10 mouse cellular contexts compared by ENCODE assay signal in the genomic region with DNA sequence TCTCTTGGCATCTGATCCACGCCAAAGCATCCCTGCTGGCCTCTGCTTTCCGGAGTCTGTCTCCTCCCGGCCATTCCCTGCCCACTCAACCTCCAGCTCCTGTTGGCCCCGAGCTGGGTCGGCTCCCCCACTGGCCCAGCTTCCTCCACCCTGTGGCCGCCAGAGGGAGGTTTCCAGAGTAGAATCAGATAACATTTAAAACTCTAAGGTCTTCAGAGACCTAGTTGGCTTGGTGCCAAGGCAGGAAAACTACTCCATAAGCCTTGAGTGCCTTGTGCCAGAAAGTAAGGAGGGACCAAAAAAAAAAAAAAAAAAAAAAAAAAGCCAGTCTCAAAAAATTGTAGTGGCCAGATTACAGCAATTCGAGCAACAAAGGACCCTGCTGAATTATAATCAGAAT. TPM values are rescaled to one million over a fixed set of nuclear protein-coding genes. Genes with fewer than 3 reads are reported as not detected.
DNase-seq lines count a peak whose midpoint lies in the region; ATAC-seq lines count a peak whose summit lies in the region.
"Had no signal": no experiment of that assay in that cellular context is flagged by ENCODE, and none has a peak within 500 bp of the region (broad histone marks: within the 10 kb centered on the region; RNA-seq: fewer than 3 reads in every experiment).

No protein-coding gene starts in this region.

- H3K4me1 ChIP-seq in hindbrain, embryonic 11.5 days (replicated peaks; ENCODE audit: control insufficient read depth, insufficient read depth, low read length) = no peaks in the 10 kb centered on the region
- H3K4me1 ChIP-seq in hindbrain, embryonic 13.5 days (replicated peaks) = peaks cover 5% of the 10 kb centered on the region
- peaks cover 5% of the 10 kb centered on the region; the same call in 1 of the 2 replicates for H3K4me1 ChIP-seq in embryonic facial prominence, embryonic 14.5 days (ENCODE audit: control insufficient read depth, insufficient read depth, low read length)
- peaks cover 13% of the 10 kb centered on the region for H3K4me1 ChIP-seq in intestine, embryonic 16.5 days (ENCODE audit: control insufficient read depth, insufficient read depth, low read length)
- H3K4me1 ChIP-seq in forebrain, embryonic 12.5 days = no peaks in the 10 kb centered on the region

- no peak overlapping the region for H3K27ac ChIP-seq in hindbrain, embryonic 11.5 days (ENCODE audit: low read depth, low read length)
- no peak overlapping the region for H3K27ac ChIP-seq in hindbrain, embryonic 13.5 days
- no peak overlapping the region for H3K27ac ChIP-seq in embryonic facial prominence, embryonic 14.5 days (replicated peaks; ENCODE audit: low read depth, low read length)
- no peak overlapping the region for H3K27ac ChIP-seq in intestine, embryonic 16.5 days (ENCODE audit: low read length)
- no peak overlapping the region for H3K27ac ChIP-seq in forebrain, embryonic 12.5 days
- H3K27ac ChIP-seq: macrophage had no signal

- no peak overlapping the region for H3K4me2 ChIP-seq in hindbrain, embryonic 11.5 days (replicated peaks; ENCODE audit: low read depth, low read length)
- no peak overlapping the region for H3K4me2 ChIP-seq in hindbrain, embryonic 13.5 days
- no peak overlapping the region for H3K4me2 ChIP-seq in embryonic facial prominence, embryonic 14.5 days (ENCODE audit: low read depth, low read length)
- H3K4me2 ChIP-seq in intestine, embryonic 16.5 days (ENCODE audit: low read depth, low read length) = no peak overlapping the region
- H3K4me2 ChIP-seq in forebrain, embryonic 12.5 days = no peak overlapping the region; the same call in 1 of the 2 replicates

- ATAC-seq in hindbrain, embryonic 11.5 days (ENCODE audit: low FRiP score) = no peak
- no peak for ATAC-seq in hindbrain, embryonic 13.5 days (ENCODE audit: low FRiP score)
- peak; percentile 56; the same call in 1 of the 2 replicates for ATAC-seq in embryonic facial prominence, embryonic 14.5 days (ENCODE audit: low read depth)
- peak; percentile 34; the same call in 1 of the 2 replicates for ATAC-seq in intestine, embryonic 16.5 days
- ATAC-seq in forebrain, embryonic 12.5 days (ENCODE audit: low FRiP score) = no peak

- H3K27me3 ChIP-seq in hindbrain, embryonic 11.5 days (ENCODE audit: control insufficient read depth, insufficient read depth, low read length) = no peaks in the 10 kb centered on the region
- H3K27me3 ChIP-seq in hindbrain, embryonic 13.5 days = no peaks in the 10 kb centered on the region
- H3K27me3 ChIP-seq in embryonic facial prominence, embryonic 14.5 days (replicated peaks; ENCODE audit: control insufficient read depth, insufficient read depth, low read length) = no peaks in the 10 kb centered on the region
- no peaks in the 10 kb centered on the region for H3K27me3 ChIP-seq in intestine, embryonic 16.5 days (replicated peaks; ENCODE audit: control insufficient read depth, insufficient read depth, low read length)
- H3K27me3 ChIP-seq in forebrain, embryonic 12.5 days = no peaks in the 10 kb centered on the region

- no peak overlapping the region for H3K4me3 ChIP-seq in hindbrain, embryonic 11.5 days (ENCODE audit: low read depth, low read length)
- H3K4me3 ChIP-seq in hindbrain, embryonic 13.5 days = no peak overlapping the region
- no peak overlapping the region for H3K4me3 ChIP-seq in embryonic facial prominence, embryonic 14.5 days (ENCODE audit: low read depth, low read length)
- H3K4me3 ChIP-seq in intestine, embryonic 16.5 days (ENCODE audit: low read length) = no peak overlapping the region
- no peak overlapping the region for H3K4me3 ChIP-seq in forebrain, embryonic 12.5 days (replicated peaks)
- H3K4me3 ChIP-seq: erythroblast, embryonic 14.5 days had no signal

- peak; percentile 3 for DNase-seq in hindbrain, embryonic 11.5 days (ENCODE audit: low spot score)
- peak; percentile 38 for DNase-seq in ZHBTc4 (ENCODE audit: low read depth, low spot score)
- peak; percentile 86 for DNase-seq in embryonic facial prominence, embryonic 14.5 days (ENCODE audit: low spot score)
- DNase-seq in lung, postnatal 4 days = peak; percentile 68 to 72
- DNase-seq in layer of hippocampus, postnatal 25 days (ENCODE audit: extremely low spot score in 1 of 2, low spot score in 1 of 2) = no peak

- 64% methylated on average over 7 of the region's 7 CpGs for WGBS in hindbrain, embryonic 11.5 days
- 52% methylated on average over 7 of the region's 7 CpGs for WGBS in hindbrain, embryonic 13.5 days
- WGBS in embryonic facial prominence, embryonic 14.5 days = 30% methylated on average over 7 of the region's 7 CpGs
- 43% methylated on average over 7 of the region's 7 CpGs for WGBS in intestine, embryonic 16.5 days
- WGBS in forebrain, embryonic 12.5 days = 74% methylated on average over 7 of the region's 7 CpGs

- H3K36me3 ChIP-seq in hindbrain, embryonic 11.5 days (ENCODE audit: control insufficient read depth, insufficient read depth, low read length) = no peaks in the 10 kb centered on the region
- H3K36me3 ChIP-seq in hindbrain, embryonic 13.5 days = peaks cover 16% of the 10 kb centered on the region; the same call in 1 of the 2 replicates
- 0 out of 2 replicates have a peak, but pooled peaks cover 8% of the 10 kb centered on the region for H3K36me3 ChIP-seq in embryonic facial prominence, embryonic 14.5 days (ENCODE audit: control insufficient read depth, insufficient read depth, low read length)
- H3K36me3 ChIP-seq in intestine, embryonic 16.5 days (ENCODE audit: control insufficient read depth, insufficient read depth, low read length) = no peaks in the 10 kb centered on the region; the same call in 1 of the 2 replicates
- peaks cover 4% of the 10 kb centered on the region for H3K36me3 ChIP-seq in forebrain, embryonic 12.5 days (replicated peaks)

- H3K9me3 ChIP-seq in hindbrain, embryonic 11.5 days (ENCODE audit: control insufficient read depth, low read length) = no peaks in the 10 kb centered on the region
- no peaks in the 10 kb centered on the region for H3K9me3 ChIP-seq in hindbrain, embryonic 13.5 days
- H3K9me3 ChIP-seq in embryonic facial prominence, embryonic 14.5 days (ENCODE audit: control insufficient read depth, low read length) = no peaks in the 10 kb centered on the region
- no peaks in the 10 kb centered on the region for H3K9me3 ChIP-seq in intestine, embryonic 16.5 days (ENCODE audit: control insufficient read depth, low read length)
- H3K9me3 ChIP-seq in forebrain, embryonic 12.5 days = no peaks in the 10 kb centered on the region

- H3K9ac ChIP-seq in hindbrain, embryonic 11.5 days (ENCODE audit: low read depth, low read length) = no peak overlapping the region
- no peak overlapping the region for H3K9ac ChIP-seq in hindbrain, embryonic 13.5 days
- H3K9ac ChIP-seq in embryonic facial prominence, embryonic 14.5 days (ENCODE audit: low read depth, low read length) = no peak overlapping the region
- H3K9ac ChIP-seq in intestine, embryonic 16.5 days (ENCODE audit: low read depth, low read length) = no peak overlapping the region
- H3K9ac ChIP-seq in forebrain, embryonic 12.5 days = no peak overlapping the region

RNA-seq across cellular contexts. Expression of gene Gan, which starts 15.0 kb away (rescaled TPM):
- 2.9 and 3.2 TPM in 2 replicates for polyA plus RNA-seq in hindbrain, embryonic 11.5 days (2014; fragmentation: Nextera tagmentation; extraction: Ambion mirVana)
- 3.5 TPM in 2 replicates for polyA plus RNA-seq in hindbrain, embryonic 13.5 days (2015; fragmentation: Nextera tagmentation; extraction: Ambion mirVana)
- polyA plus RNA-seq in embryonic facial prominence, embryonic 14.5 days (2014; fragmentation: Nextera tagmentation; extraction: Ambion mirVana) = 3.0 and 3.5 TPM in 2 replicates
- 1.5 TPM in 2 replicates for polyA plus RNA-seq in intestine, embryonic 16.5 days (2015; fragmentation: Nextera tagmentation; extraction: Ambion mirVana)
- 2.9 and 3.4 TPM in 2 replicates for polyA plus RNA-seq in forebrain, embryonic 12.5 days (2016; fragmentation: Nextera tagmentation; extraction: Ambion mirVana)
- 10 to 100 TPM; 15.0 to 18.3 TPM for total RNA-seq in layer of hippocampus, postnatal 25 days (2021)

Comparison
In these comparisons a context has a peak if more than half of its experiments do, and no peak if none do; other contexts are left out.
1. ATAC-seq: peak in embryonic facial prominence, embryonic 14.5 days (single experiment) and intestine, embryonic 16.5 days (single experiment); none in hindbrain, embryonic 11.5 days (single experiment), hindbrain, embryonic 13.5 days (single experiment) and forebrain, embryonic 12.5 days (single experiment).
2. DNase-seq: peak in hindbrain, embryonic 11.5 days (single experiment), ZHBTc4 (single experiment), embryonic facial prominence, embryonic 14.5 days (single experiment) and lung, postnatal 4 days (2 of 2); none in layer of hippocampus, postnatal 25 days (0 of 2).